9 mouse cellular contexts compared by ENCODE assay signal in genomic region chr11:116413631-116414022, GRCm38 (mm10). TPM values are rescaled to one million over a fixed set of nuclear protein-coding genes. Genes with fewer than 3 reads are reported as not detected.
A peak's percentile ranks its signal among the peaks of the same experiment; 100 is the strongest.
DNase-seq lines count a peak whose midpoint lies in the region; ATAC-seq and TF ChIP-seq lines count a peak whose summit lies in the region.
"Had no signal": no experiment of that assay in that cellular context is flagged by ENCODE, and none has a peak within 500 bp of the region (broad histone marks: within the 10 kb centered on the region; RNA-seq: fewer than 3 reads in every experiment).

No protein-coding gene starts in this region.

- no peak for TF ChIP-seq CTCF in hindbrain, postnatal 0 days (IDR thresholded peaks at IDR 0.05; ENCODE audit: low read depth)

- DNase-seq in heart, adult 9 months (ENCODE audit: low spot score in 2 of 2): no peak
- peak; percentile 46 for DNase-seq in T-cell, adult 2 months (ENCODE audit: low spot score)
- peak; percentile 30 for DNase-seq in hindbrain, postnatal 0 days (ENCODE audit: low spot score)
- DNase-seq in gastrocnemius, adult 18-20 months (ENCODE audit: low spot score): no peak
- DNase-seq in spleen, adult 18-20 months: no peak
- no peak for DNase-seq in urinary bladder, postnatal 14 days (ENCODE audit: low spot score)

- H3K9me3 ChIP-seq in heart, embryonic 14.5 days (ENCODE audit: control insufficient read depth, low read length): no peaks in the 10 kb centered on the region
- H3K9me3 ChIP-seq in hindbrain, postnatal 0 days (ENCODE audit: low read length): no peaks in the 10 kb centered on the region
- H3K9me3 ChIP-seq in midbrain, embryonic 15.5 days: no peaks in the 10 kb centered on the region

- H3K4me2 ChIP-seq in heart, embryonic 14.5 days (ENCODE audit: low read length): peak overlapping the region; percentile 99
- peak overlapping the region; percentile 90 for H3K4me2 ChIP-seq in hindbrain, postnatal 0 days (ENCODE audit: low read depth, low read length)
- peak overlapping the region; percentile 76 for H3K4me2 ChIP-seq in midbrain, embryonic 15.5 days

- H3K4me1 ChIP-seq in heart, embryonic 14.5 days (ENCODE audit: control insufficient read depth in 2 of 2, insufficient read depth in 2 of 2, low read length in 2 of 2): peaks cover 7 to 9% of the 10 kb centered on the region in 2 experiments
- H3K4me1 ChIP-seq in hindbrain, postnatal 0 days (ENCODE audit: insufficient read depth, low read length): peaks cover 12% of the 10 kb centered on the region; the same call in 1 of the 2 replicates
- H3K4me1 ChIP-seq in midbrain, embryonic 15.5 days: peaks cover 24% of the 10 kb centered on the region

- H3K27me3 ChIP-seq in heart, embryonic 14.5 days (ENCODE audit: control insufficient read depth, insufficient read depth, low read length): no peaks in the 10 kb centered on the region
- H3K27me3 ChIP-seq in hindbrain, postnatal 0 days (ENCODE audit: insufficient read depth, low read length): no peaks in the 10 kb centered on the region
- H3K27me3 ChIP-seq in midbrain, embryonic 15.5 days (replicated peaks): no peaks in the 10 kb centered on the region

- peak overlapping the region; percentile 82 for H3K9ac ChIP-seq in heart, embryonic 14.5 days (ENCODE audit: low read length)
- peak overlapping the region; percentile 92; the same call in 1 of the 2 replicates for H3K9ac ChIP-seq in hindbrain, postnatal 0 days (replicated peaks; ENCODE audit: low read length)
- peak overlapping the region; percentile 68 for H3K9ac ChIP-seq in midbrain, embryonic 15.5 days

- 76% methylated on average over 4 of the region's 4 CpGs for WGBS in heart, embryonic 14.5 days
- 53% methylated on average over 4 of the region's 4 CpGs for WGBS in hindbrain, postnatal 0 days
- WGBS in midbrain, embryonic 15.5 days: 54% methylated on average over 4 of the region's 4 CpGs

- no peak overlapping the region for H3K27ac ChIP-seq in heart, embryonic 14.5 days (replicated peaks in 1 of 2; ENCODE audit: control insufficient read depth in 1 of 2, insufficient read depth in 1 of 2, low read depth in 2 of 2, low read length in 2 of 2)
- peak overlapping the region; percentile 94 for H3K27ac ChIP-seq in hindbrain, postnatal 0 days
- peak overlapping the region; percentile 95 for H3K27ac ChIP-seq in midbrain, embryonic 15.5 days

- H3K36me3 ChIP-seq in heart, embryonic 14.5 days (ENCODE audit: control insufficient read depth, insufficient read depth, low read length): no peaks in the 10 kb centered on the region
- H3K36me3 ChIP-seq in hindbrain, postnatal 0 days (ENCODE audit: insufficient read depth, low read length): no peaks in the 10 kb centered on the region
- H3K36me3 ChIP-seq in midbrain, embryonic 15.5 days (replicated peaks): no peaks in the 10 kb centered on the region
- H3K36me3 ChIP-seq: G1E had no signal

- ATAC-seq in heart, embryonic 14.5 days (ENCODE audit: insufficient number of reproducible peaks, insufficient read depth, low FRiP score, low read depth): no peak
- peak; percentile 50 for ATAC-seq in hindbrain, postnatal 0 days
- no peak; the same call in 1 of the 2 replicates for ATAC-seq in midbrain, embryonic 15.5 days (replicated peaks)

- H3K4me3 ChIP-seq in heart, embryonic 14.5 days (ENCODE audit: control insufficient read depth in 1 of 2, insufficient read depth in 1 of 2, low read depth in 1 of 2, low read length in 2 of 2): peak overlapping the region in 1 of 2 experiments; percentile 76; a peak in 2 of 4 replicates
- H3K4me3 ChIP-seq in hindbrain, postnatal 0 days (ENCODE audit: low read length): peak overlapping the region; percentile 81; the same call in 1 of the 2 replicates
- H3K4me3 ChIP-seq in midbrain, embryonic 15.5 days: peak overlapping the region; percentile 67

RNA-seq across cellular contexts. Expression of gene Rnf157, which starts 0.8 kb away (rescaled TPM):
- 8.3 and 8.4 TPM in 2 replicates for polyA plus RNA-seq in heart, embryonic 14.5 days (2014; fragmentation: Nextera tagmentation; extraction: Ambion mirVana)
- total RNA-seq in hindbrain, postnatal 0 days (2014; rRNA removed): 108 and 117 TPM in 2 replicates
- polyA plus RNA-seq in hindbrain, postnatal 0 days (2015; fragmentation: Nextera tagmentation; extraction: Ambion mirVana): 53.0 and 60.5 TPM in 2 replicates
- polyA plus RNA-seq in midbrain, embryonic 15.5 days (2015; fragmentation: Nextera tagmentation; extraction: Ambion mirVana): 66.1 and 68.0 TPM in 2 replicates
- total RNA-seq in gastrocnemius, adult 18-20 months (2021): 10 to 100 TPM; 24.2 to 27.5 TPM

RNA-seq across cellular contexts. Expression of gene Ubald2, which starts 20.3 kb away (rescaled TPM):
- polyA plus RNA-seq in heart, embryonic 14.5 days (2014; fragmentation: Nextera tagmentation; extraction: Ambion mirVana): 53.4 and 62.9 TPM in 2 replicates
- total RNA-seq in hindbrain, postnatal 0 days (2014; rRNA removed): 67.9 and 102 TPM in 2 replicates
- polyA plus RNA-seq in hindbrain, postnatal 0 days (2015; fragmentation: Nextera tagmentation; extraction: Ambion mirVana): 39.3 and 41.7 TPM in 2 replicates
- polyA plus RNA-seq in midbrain, embryonic 15.5 days (2015; fragmentation: Nextera tagmentation; extraction: Ambion mirVana): 40.9 and 44.2 TPM in 2 replicates
- total RNA-seq in gastrocnemius, adult 18-20 months (2021): 10 to 100 TPM; 32.1 to 45.8 TPM

RNA-seq across cellular contexts. Expression of gene Qrich2, which starts 52.4 kb away (rescaled TPM):
- not detected in 2 replicates for polyA plus RNA-seq in heart, embryonic 14.5 days (2014; fragmentation: Nextera tagmentation; extraction: Ambion mirVana)
- total RNA-seq in hindbrain, postnatal 0 days (2014; rRNA removed): not detected in 2 replicates
- 0.30 and 0.31 TPM in 2 replicates for polyA plus RNA-seq in hindbrain, postnatal 0 days (2015; fragmentation: Nextera tagmentation; extraction: Ambion mirVana)
- polyA plus RNA-seq in midbrain, embryonic 15.5 days (2015; fragmentation: Nextera tagmentation; extraction: Ambion mirVana): not detected in 2 replicates
- total RNA-seq in gastrocnemius, adult 18-20 months (2021): not detected

Comparison
In these comparisons a context has a peak if more than half of its experiments do, and no peak if none do; other contexts are left out.
1. H3K27ac ChIP-seq: peak in hindbrain, postnatal 0 days (single experiment) and midbrain, embryonic 15.5 days (single experiment); none in heart, embryonic 14.5 days (0 of 2).
2. DNase-seq: peak in T-cell, adult 2 months (single experiment) and hindbrain, postnatal 0 days (single experiment); none in heart, adult 9 months (0 of 2), gastrocnemius, adult 18-20 months (single experiment), spleen, adult 18-20 months (0 of 2) and urinary bladder, postnatal 14 days (single experiment).
3. Peak in every context shown above with its lines, with median percentiles within 50 percentile points of each other: H3K4me2 ChIP-seq and H3K9ac ChIP-seq.